Mouse (Mus musculus) layer of hippocampus, adult 2 months (tissue): ENCODE data around the gene Myo3a. TPM values are rescaled to one million over a fixed set of nuclear protein-coding genes. Genes with fewer than 3 reads are reported as not detected.

Experiments
- DNase-seq, 2 experiments: peaks; one replicate each; pipeline ENCODE4 v3.0.0; 2022; ENCODE audit warnings: low spot score in 2 of 2
- H3K27ac ChIP-seq: fragments of 200-600 bp; 2 replicates; pipeline ENCODE4 v1.8.1; 2022
- H3K4me3 ChIP-seq: fragments of 200-600 bp; 2 replicates; pipeline ENCODE4 v1.8.1; 2022; ENCODE audit warnings: mild to moderate bottlenecking
- CTCF ChIP-seq: fragments of 200-600 bp; conservative IDR thresholded peaks from 2 replicates; pipeline ENCODE4 v1.8.1; 2022; ENCODE audit warnings: antibody characterized with exemption, mild to moderate bottlenecking, moderate library complexity
- microRNA-seq, 2 experiments: library from miRNA; unstranded; fragments of <30 nt; microRNA quantifications; one replicate each; pipeline ENCODE4 v1.2.0; 2021
- total RNA-seq, 2 experiments: library from RNA; stranded (reverse); gene quantifications; 2 replicates each; pipeline ENCODE4 v1.2.3; 2021

Myo3a gene
- total RNA-seq, 2 experiments from 2014 or later: 1.3 to 1.6 TPM

DNA sequence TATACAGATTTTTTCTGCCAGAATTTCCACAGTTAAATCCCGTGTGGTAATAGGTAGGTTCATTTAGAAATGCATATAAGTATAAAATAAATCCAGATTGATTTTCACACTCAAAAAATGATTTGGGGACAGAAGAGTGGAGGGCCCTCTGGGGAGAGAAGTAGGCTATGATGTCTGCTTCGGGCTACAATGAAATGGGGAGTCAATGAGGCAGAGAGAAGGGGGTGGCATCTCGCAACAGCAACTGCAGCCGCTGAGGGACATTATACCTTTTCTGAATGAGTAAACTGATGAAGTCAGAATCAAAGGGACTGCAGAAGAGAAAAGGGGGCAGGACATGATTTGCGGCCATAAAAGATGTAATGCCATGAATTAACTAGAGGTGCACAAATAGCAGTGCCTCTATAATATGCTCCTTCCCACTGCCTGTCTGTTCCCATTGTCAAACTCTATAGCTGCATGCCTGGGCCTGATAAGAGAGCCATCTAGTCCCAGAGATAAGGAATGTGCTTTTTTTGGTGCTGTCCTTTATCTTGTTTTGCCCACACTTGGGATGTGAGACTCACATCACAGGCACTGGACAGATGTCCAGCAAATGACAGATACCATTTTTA lies 400.6 kb downstream of the Myo3a start:
- DNase-seq: no peak
- H3K4me3 ChIP-seq: no peak overlapping the region
- H3K27ac ChIP-seq: no peak overlapping the region
- TF ChIP-seq CTCF: no peak

- Histone ChIP-seq H3K27ac (no peak overlapping the region), H3K4me3 (no peak overlapping the region)
- no peak for DNase-seq
- TF ChIP-seq CTCF: peak; percentile 69
Observed at GRCm38 (mm10) chr2:22634766-22635165, 407.5 kb downstream of the Myo3a start.

DNA sequence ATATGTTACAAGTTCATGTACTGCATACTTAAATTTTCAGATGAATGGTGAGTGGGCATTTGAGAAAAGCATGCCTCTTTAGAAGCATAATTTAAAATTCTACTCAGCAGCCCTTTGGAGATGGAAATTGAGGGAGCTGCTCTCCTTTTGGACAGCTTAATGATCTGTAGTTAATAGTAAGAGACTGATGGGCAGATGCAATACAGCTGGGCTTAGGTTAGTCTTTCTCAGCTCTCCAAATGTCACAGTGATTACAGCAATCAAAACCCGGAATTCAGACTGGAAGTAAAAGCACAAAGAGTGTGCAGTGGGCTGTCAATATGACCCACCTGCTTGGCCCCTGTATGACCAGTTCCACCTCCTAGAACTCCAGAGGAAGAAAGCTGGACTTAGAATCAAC lies 418.8 kb downstream of the Myo3a start:
- Histone ChIP-seq H3K4me3 (no peak overlapping the region), H3K27ac (no peak overlapping the region)
- no peak for DNase-seq
- no peak for TF ChIP-seq CTCF

DNA sequence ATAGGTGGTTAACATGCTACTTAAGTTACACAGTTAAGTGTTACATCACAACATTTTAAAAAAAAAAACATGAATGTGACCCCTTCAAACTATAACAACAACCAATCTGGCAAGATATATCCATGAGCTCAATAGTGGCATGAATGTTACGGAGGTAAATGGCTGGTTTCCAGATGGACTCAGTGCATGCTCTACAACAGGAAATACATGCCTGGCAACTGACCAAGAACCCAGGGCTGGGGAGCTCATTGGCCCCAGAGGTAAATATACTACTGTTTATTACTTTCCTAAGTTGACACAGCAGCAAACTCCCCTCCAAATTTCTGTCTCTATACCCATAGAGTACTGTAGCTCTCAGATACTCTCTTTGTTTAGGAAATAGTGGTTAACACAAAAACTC lies 421.1 kb downstream of the Myo3a start:
- no peak for TF ChIP-seq CTCF
- DNase-seq: no peak
- no peak overlapping the region for H3K4me3 ChIP-seq
- no peak overlapping the region for H3K27ac ChIP-seq

GRCm38 (mm10) chr2:22651826-22652225 lies 424.5 kb downstream of the Myo3a start:
- TF ChIP-seq CTCF: no peak

DNA sequence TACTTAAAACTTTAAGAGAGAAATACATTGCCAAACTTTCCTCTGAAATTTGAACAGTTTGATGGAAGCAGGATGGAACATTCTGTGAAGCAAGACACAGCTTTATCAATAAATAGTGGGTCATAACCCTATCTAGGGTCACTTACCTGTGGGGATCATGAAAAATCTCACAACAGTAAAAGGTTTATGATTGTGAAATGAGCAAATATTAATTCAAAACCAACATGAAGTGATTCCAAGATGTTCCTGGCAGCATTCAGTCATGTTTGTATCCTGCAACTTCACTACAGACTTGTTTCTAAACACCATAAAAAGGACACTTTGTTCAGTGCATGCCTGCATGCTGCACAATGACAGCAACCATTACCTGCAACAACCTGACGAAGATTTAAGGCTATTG lies 436.4 kb downstream of the Myo3a start:
- DNase-seq: no peak
- H3K27ac ChIP-seq: no peak overlapping the region
- TF ChIP-seq CTCF: no peak
- no peak overlapping the region for H3K4me3 ChIP-seq

More at GRCm38 (mm10) chr2:22651826-22652225, 424.5 kb downstream of the Myo3a start:
- Histone ChIP-seq H3K4me3 (no peak overlapping the region), H3K27ac (no peak overlapping the region)
- no peak for DNase-seq

Small RNAs within 50 kb of the gene (microRNA-seq; reads per million reads assigned to microRNA genes)
- gene Gm23636 (0 reads per million in 2 experiments), gene Mir3967 (0 reads per million in 2 experiments)
